Mouse (Mus musculus) lung, adult 2 months (tissue): Measurements from ENCODE around the gene Uqcrc2.

Experiments used
- CTCF ChIP-seq: fragments of 200-500 bp; IDR thresholded peaks from 2 replicates; pipeline ENCODE4 v1.5.1; 2011; ENCODE audit warnings: mild to moderate bottlenecking, low read length, control low read depth; ENCODE audit not compliant: insufficient read depth
- POLR2A ChIP-seq: fragments of 200-500 bp; IDR thresholded peaks from 2 replicates; pipeline ENCODE4 v1.6.1; 2011; ENCODE audit warnings: low read depth, mild to moderate bottlenecking, control low read depth, low read length, borderline replicate concordance; ENCODE audit errors: extremely low read depth

DNA sequence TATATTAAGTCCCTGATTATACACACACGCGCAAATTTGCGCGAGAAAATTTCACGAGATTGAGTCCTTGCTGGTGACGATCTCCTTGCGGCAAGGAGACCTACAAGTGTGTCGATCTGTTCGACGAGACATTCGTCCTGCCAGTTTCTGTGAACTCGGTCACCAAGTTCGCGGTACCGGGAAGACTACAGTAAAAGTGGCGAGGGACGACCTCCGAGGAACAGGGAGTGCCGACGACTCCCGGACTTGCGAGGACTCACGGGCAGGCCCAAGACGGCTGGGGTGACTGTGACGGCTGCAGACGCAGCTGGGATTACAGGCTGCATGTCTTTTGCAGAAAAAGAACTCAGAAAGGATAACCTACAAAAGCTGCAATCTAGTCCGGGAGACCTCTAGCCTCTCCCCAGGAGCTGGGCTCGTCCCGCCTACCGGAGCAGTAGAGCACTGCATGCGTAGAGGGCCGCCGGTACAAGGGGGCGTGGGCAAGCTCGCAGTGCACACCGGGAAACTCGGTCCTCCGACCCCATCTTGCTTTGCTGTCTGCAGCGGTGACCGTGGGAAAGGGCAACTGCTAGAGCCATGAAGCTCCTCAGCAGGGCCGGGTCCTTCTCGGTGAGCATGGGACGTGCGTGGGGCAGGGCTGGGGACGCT, at the start of gene Uqcrc2:
- TF ChIP-seq POLR2A, result peak; percentile 79; the same call in 1 of the 2 replicates
- no peak for TF ChIP-seq CTCF
